34 mouse cellular contexts compared by ENCODE assay signal in the genomic region with DNA sequence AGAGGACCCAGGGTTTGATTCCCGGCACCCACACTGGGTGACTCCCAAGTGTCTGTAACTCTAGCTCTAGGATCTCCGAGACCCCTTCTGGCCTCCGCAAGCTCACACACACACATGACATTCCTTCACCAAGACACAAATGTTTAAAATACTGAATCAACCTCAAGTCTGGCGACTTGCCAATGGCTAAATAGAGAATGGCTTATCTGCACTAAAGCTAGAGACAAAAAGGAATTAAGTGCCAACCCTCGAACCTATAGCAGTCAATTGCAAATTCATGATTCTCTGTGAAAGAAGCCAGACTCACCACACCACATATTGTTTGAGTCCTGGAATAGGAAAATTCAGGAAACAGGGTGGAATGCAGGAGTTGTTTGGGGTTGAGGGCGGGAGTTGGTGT. TPM values are rescaled to one million over a fixed set of nuclear protein-coding genes. Genes with fewer than 3 reads are reported as not detected.
A peak's percentile ranks its signal among the peaks of the same experiment; 100 is the strongest.
DNase-seq lines count a peak whose midpoint lies in the region; ATAC-seq and TF ChIP-seq lines count a peak whose summit lies in the region.
"Had no signal": no experiment of that assay in that cellular context is flagged by ENCODE, and none has a peak within 500 bp of the region (broad histone marks: within the 10 kb centered on the region; RNA-seq: fewer than 3 reads in every experiment).

No protein-coding gene starts in this region.

- ATAC-seq in heart, embryonic 13.5 days (ENCODE audit: extremely low read depth, insufficient number of reproducible peaks, low FRiP score, low TSS enrichment): no peak
- ATAC-seq in lung, embryonic 14.5 days (ENCODE audit: insufficient read depth): no peak
- no peak for ATAC-seq in forebrain, embryonic 12.5 days (ENCODE audit: low FRiP score)
- ATAC-seq: CD4-positive, CD25-positive, alpha-beta regulatory T cell, adult 4 months; forebrain, postnatal 0 days; inflammation-experienced regulatory T-cells, adult 6 months; midbrain, embryonic 16.5 days; Patski had no signal

- no peaks in the 10 kb centered on the region for H3K9me3 ChIP-seq in heart, embryonic 13.5 days
- H3K9me3 ChIP-seq in lung, embryonic 14.5 days (ENCODE audit: low read depth, low read length): no peaks in the 10 kb centered on the region
- H3K9me3 ChIP-seq in forebrain, embryonic 12.5 days: no peaks in the 10 kb centered on the region
- H3K9me3 ChIP-seq: embryonic facial prominence, embryonic 13.5 days; heart, embryonic 10.5 days; hindbrain, embryonic 10.5 days; hindbrain, embryonic 15.5 days; limb, embryonic 15.5 days; liver, embryonic 13.5 days; neural tube, embryonic 12.5 days had no signal

- H3K4me2 ChIP-seq in heart, embryonic 13.5 days: peak overlapping the region; percentile 6; the same call in 1 of the 2 replicates
- H3K4me2 ChIP-seq in lung, embryonic 14.5 days: no peak overlapping the region
- no peak overlapping the region for H3K4me2 ChIP-seq in forebrain, embryonic 12.5 days
- H3K4me2 ChIP-seq: embryonic facial prominence, embryonic 13.5 days; hindbrain, embryonic 15.5 days; limb, embryonic 15.5 days; liver, embryonic 13.5 days; neural tube, embryonic 12.5 days had no signal

- 38% methylated on average over 6 of the region's 6 CpGs for WGBS in heart, embryonic 13.5 days
- 38% methylated on average over 6 of the region's 6 CpGs for WGBS in lung, embryonic 14.5 days
- 75% methylated on average over 6 of the region's 6 CpGs for WGBS in forebrain, embryonic 12.5 days

- H3K4me3 ChIP-seq in heart, embryonic 13.5 days: no peak overlapping the region
- no peak overlapping the region for H3K4me3 ChIP-seq in lung, embryonic 14.5 days (ENCODE audit: low read depth, low read length)
- H3K4me3 ChIP-seq in forebrain, embryonic 12.5 days (replicated peaks): no peak overlapping the region
- H3K4me3 ChIP-seq: embryonic facial prominence, embryonic 13.5 days; erythroblast, embryonic 14.5 days; heart, embryonic 10.5 days; hindbrain, embryonic 10.5 days; hindbrain, embryonic 15.5 days; limb, embryonic 15.5 days; liver, embryonic 13.5 days; neural tube, embryonic 12.5 days had no signal

- H3K36me3 ChIP-seq in heart, embryonic 13.5 days: no peaks in the 10 kb centered on the region
- no peaks in the 10 kb centered on the region for H3K36me3 ChIP-seq in lung, embryonic 14.5 days (ENCODE audit: insufficient read depth)
- no peaks in the 10 kb centered on the region for H3K36me3 ChIP-seq in forebrain, embryonic 12.5 days (replicated peaks)
- H3K36me3 ChIP-seq: embryonic facial prominence, embryonic 13.5 days; heart, embryonic 10.5 days; hindbrain, embryonic 10.5 days; hindbrain, embryonic 15.5 days; limb, embryonic 15.5 days; liver, embryonic 13.5 days; neural tube, embryonic 12.5 days had no signal

- H3K9ac ChIP-seq in heart, embryonic 13.5 days: no peak overlapping the region
- no peak overlapping the region for H3K9ac ChIP-seq in lung, embryonic 14.5 days
- H3K9ac ChIP-seq in forebrain, embryonic 12.5 days: no peak overlapping the region
- H3K9ac ChIP-seq: embryonic facial prominence, embryonic 13.5 days; forebrain, postnatal 0 days; hindbrain, embryonic 15.5 days; limb, embryonic 15.5 days; liver, embryonic 13.5 days; neural tube, embryonic 12.5 days had no signal

- no peak for DNase-seq in heart, adult 9 months (ENCODE audit: low spot score in 2 of 2)
- peak; percentile 79 for DNase-seq in lung, embryonic 14.5 days
- DNase-seq in lung, postnatal 14 days: no peak
- peak; percentile 45 for DNase-seq in 3T3-L1 (ENCODE audit: low read depth, low spot score)
- peak; percentile 6 for DNase-seq in Muller cell, postnatal 12 days (ENCODE audit: inconsistent ontology term)
- DNase-seq: adrenal gland, postnatal 10 days; cerebellum, adult 11-12 months; cerebellum, adult 9-11 months; embryo, embryonic 11 days; gastrocnemius, postnatal 10 days; kidney, adult 11 months; kidney, postnatal 36 days; liver, embryonic 13.5 days; lung, adult 18-20 months; right cerebral cortex, adult 18-20 months; right cerebral cortex, postnatal 4 days; thymus, adult 18-20 months; thymus, postnatal 25 days had no signal

- no peaks in the 10 kb centered on the region for H3K27me3 ChIP-seq in heart, embryonic 13.5 days (replicated peaks)
- H3K27me3 ChIP-seq in lung, embryonic 14.5 days (ENCODE audit: insufficient read depth, low read length): no peaks in the 10 kb centered on the region
- no peaks in the 10 kb centered on the region for H3K27me3 ChIP-seq in forebrain, embryonic 12.5 days
- H3K27me3 ChIP-seq: embryonic facial prominence, embryonic 13.5 days; hindbrain, embryonic 15.5 days; limb, embryonic 15.5 days; liver, embryonic 13.5 days; neural tube, embryonic 12.5 days; Patski had no signal

- H3K4me1 ChIP-seq in heart, embryonic 13.5 days: peaks cover 12% of the 10 kb centered on the region
- no peaks in the 10 kb centered on the region for H3K4me1 ChIP-seq in lung, embryonic 14.5 days (ENCODE audit: insufficient read depth)
- H3K4me1 ChIP-seq in forebrain, embryonic 12.5 days: no peaks in the 10 kb centered on the region
- H3K4me1 ChIP-seq: heart, embryonic 10.5 days; hindbrain, embryonic 10.5 days; hindbrain, embryonic 15.5 days; limb, embryonic 15.5 days; liver, embryonic 13.5 days; neural tube, embryonic 12.5 days had no signal

- no peak overlapping the region for H3K27ac ChIP-seq in heart, embryonic 13.5 days (replicated peaks)
- H3K27ac ChIP-seq in lung, embryonic 14.5 days (ENCODE audit: low read depth): no peak overlapping the region
- H3K27ac ChIP-seq in forebrain, embryonic 12.5 days: no peak overlapping the region
- H3K27ac ChIP-seq: embryonic facial prominence, embryonic 13.5 days; heart, embryonic 10.5 days; hindbrain, embryonic 10.5 days; hindbrain, embryonic 15.5 days; limb, embryonic 15.5 days; liver, embryonic 13.5 days; macrophage; neural tube, embryonic 12.5 days; stomach, postnatal 0 days had no signal

- 0 out of 2 replicates have a peak, but pooled peaks have one; percentile 3 for TF ChIP-seq CTCF in lung, embryonic 14.5 days (IDR thresholded peaks at IDR 0.05; ENCODE audit: low read depth)

RNA-seq across cellular contexts. Expression of a gene that starts 28.1 kb away (rescaled TPM):
- polyA plus RNA-seq in heart, embryonic 13.5 days (2015; fragmentation: Nextera tagmentation; extraction: Ambion mirVana): 18.7 and 21.2 TPM in 2 replicates
- 39.7 and 46.7 TPM in 2 replicates for polyA plus RNA-seq in lung, embryonic 14.5 days (2014; fragmentation: Nextera tagmentation; extraction: Ambion mirVana)
- 41.4 and 46.5 TPM in 2 replicates for polyA plus RNA-seq in forebrain, embryonic 12.5 days (2016; fragmentation: Nextera tagmentation; extraction: Ambion mirVana)

Comparison
In these comparisons a context has a peak if more than half of its experiments do, and no peak if none do; other contexts are left out.
1. DNase-seq: peak in lung, embryonic 14.5 days (single experiment), 3T3-L1 (single experiment) and Muller cell, postnatal 12 days (single experiment); none in heart, adult 9 months (0 of 2) and lung, postnatal 14 days (single experiment).